Mouse (Mus musculus): ENCODE measurements at regions not wholly inside any gene's neighbourhood (a gene's known extent, or its start where the extent isn't known, plus 50 kb on each side); places are given as distances from the start of the nearest gene placed in this dataset.

DNA sequence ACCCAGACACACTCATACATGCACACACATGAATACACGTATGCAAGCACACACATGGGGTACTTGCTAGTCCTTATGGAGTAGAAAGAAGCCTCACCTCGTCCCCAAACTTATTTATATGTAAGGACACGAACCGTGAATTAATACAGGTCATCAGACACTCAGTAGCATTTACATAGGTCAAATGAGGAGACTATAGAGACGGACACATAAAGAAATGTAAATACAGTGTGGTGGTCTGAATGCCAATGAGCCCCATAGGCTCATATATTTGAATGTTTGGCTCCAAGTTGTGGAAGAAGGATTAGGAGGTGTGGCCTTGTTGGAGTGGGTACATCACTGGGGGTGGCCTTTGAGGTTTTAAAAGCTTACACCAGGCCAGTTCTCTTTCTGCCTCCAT, 133.3 kb upstream of the Sox4 start:
- TF ChIP-seq USF1 (IDR thresholded peaks at IDR 0.05; ENCODE audit: low read depth) = no peak
- no peak for TF ChIP-seq POLR2A (IDR thresholded peaks at IDR 0.05; ENCODE audit: insufficient read length, low read depth)
- no peak for TF ChIP-seq POLR2AphosphoS2 (IDR thresholded peaks at IDR 0.05; ENCODE audit: insufficient read length, low read depth)
- no peak for TF ChIP-seq MYOG (IDR thresholded peaks at IDR 0.05; ENCODE audit: control insufficient read depth in 1 of 3, insufficient read depth in 1 of 3, insufficient read length in 2 of 3, low read depth in 2 of 3)
- TF ChIP-seq E2F4 (IDR thresholded peaks at IDR 0.05; ENCODE audit: insufficient read depth) = no peak
- no peak for TF ChIP-seq CEBPB (IDR thresholded peaks at IDR 0.05; ENCODE audit: insufficient read depth, poor library complexity, severe bottlenecking)
- TF ChIP-seq TCF12 (IDR thresholded peaks at IDR 0.05; ENCODE audit: insufficient read depth, poor library complexity, severe bottlenecking) = no peak
